Mouse (Mus musculus) kidney, adult 2 months (tissue): ENCODE measurements at regions not wholly inside any gene's neighbourhood (a gene's known extent, or its start where the extent isn't known, plus 50 kb on each side); places are given as distances from the start of the nearest gene placed in this dataset.

Experiments
- DNase-seq: peaks from one replicate; pipeline ENCODE4 v3.0.0; 2021
- H3K27ac ChIP-seq: fragments of 200-500 bp; 2 replicates; pipeline ENCODE4 v1.5.1; 2012; ENCODE audit warnings: low read depth, low read length, control low read depth, inconsistent platforms; ENCODE audit not compliant: insufficient read depth
- H3K27me3 ChIP-seq: fragments of 200-500 bp; replicated peaks from 2 replicates; pipeline ENCODE4 v1.6.1; 2012; ENCODE audit warnings: mild to moderate bottlenecking, moderate library complexity, low read length, inconsistent platforms; ENCODE audit not compliant: control insufficient read depth, insufficient read depth
- H3K36me3 ChIP-seq: fragments of 200-500 bp; 2 replicates; pipeline ENCODE4 v1.6.1; 2012; ENCODE audit warnings: mild to moderate bottlenecking, moderate library complexity, low read length, inconsistent platforms; ENCODE audit not compliant: control insufficient read depth, insufficient read depth
- H3K4me1 ChIP-seq: fragments of 200-500 bp; 2 replicates; pipeline ENCODE4 v1.6.1; 2011; ENCODE audit warnings: low read length; ENCODE audit not compliant: control insufficient read depth, insufficient read depth
- H3K4me3 ChIP-seq: fragments of 200-500 bp; 2 replicates; pipeline ENCODE4 v1.5.1; 2011; ENCODE audit warnings: mild to moderate bottlenecking, low read depth, low read length, control low read depth; ENCODE audit not compliant: insufficient read depth
- CTCF ChIP-seq: fragments of 200-500 bp; conservative IDR thresholded peaks from 2 replicates; pipeline ENCODE4 v1.5.1; 2011; ENCODE audit warnings: low read depth, mild to moderate bottlenecking, control low read depth, low read length, moderate library complexity, mixed read lengths; ENCODE audit not compliant: insufficient read depth, insufficient read length
- POLR2A ChIP-seq: fragments of 200-500 bp; IDR thresholded peaks from one replicate; pipeline ENCODE4 v1.6.1; 2011; ENCODE audit warnings: low read depth, low read length, control low read depth
- WGBS: fragments of 180-500 bp; shearing (Covaris S2); methylation state at CpG from one replicate; pipeline ENCODE4 v1.1.7; 2018; 5-methylcytosine and 5-hydroxymethylcytosine counted together

- H3K4me1 ChIP-seq = no peaks in the 10 kb centered on the region
- H3K27ac ChIP-seq = no peak overlapping the region
- no peak overlapping the region for H3K4me3 ChIP-seq
- DNase-seq = peak; percentile 27
- TF ChIP-seq CTCF (no peak), POLR2A (no peak)
- 80% methylated on average over 5 of the region's 5 CpGs for WGBS
- H3K36me3 ChIP-seq = no peaks in the 10 kb centered on the region
- H3K27me3 ChIP-seq = no peaks in the 10 kb centered on the region
Observed at GRCm38 (mm10) chr12:25330004-25330708, 233.2 kb upstream of the Id2 start.

GRCm38 (mm10) chr12:25325901-25326300 is 229.0 kb upstream of the Id2 start:
- H3K4me1 ChIP-seq = no peaks in the 10 kb centered on the region
- DNase-seq = no peak
- TF ChIP-seq POLR2A (no peak), CTCF (no peak)
- 77% methylated on average over 3 of the region's 3 CpGs for WGBS
- H3K27ac ChIP-seq = no peak overlapping the region
- no peak overlapping the region for H3K4me3 ChIP-seq
- H3K27me3 ChIP-seq = no peaks in the 10 kb centered on the region
- no peaks in the 10 kb centered on the region for H3K36me3 ChIP-seq

GRCm38 (mm10) chr12:25323171-25323570 is 226.2 kb upstream of the Id2 start:
- DNase-seq = no peak
- no peaks in the 10 kb centered on the region for H3K27me3 ChIP-seq
- WGBS = 98% methylated on average over 1 of the region's 1 CpGs
- no peaks in the 10 kb centered on the region for H3K4me1 ChIP-seq
- no peak for TF ChIP-seq POLR2A
- no peak for TF ChIP-seq CTCF
- no peak overlapping the region for H3K27ac ChIP-seq
- no peaks in the 10 kb centered on the region for H3K36me3 ChIP-seq
- H3K4me3 ChIP-seq = no peak overlapping the region

- Histone ChIP-seq H3K27me3 (no peaks in the 10 kb centered on the region), H3K4me1 (no peaks in the 10 kb centered on the region), H3K4me3 (no peak overlapping the region), H3K27ac (no peak overlapping the region), H3K36me3 (no peaks in the 10 kb centered on the region)
- WGBS = 96% methylated on average over 3 of the region's 3 CpGs
- no peak for DNase-seq
- no peak for TF ChIP-seq POLR2A
- TF ChIP-seq CTCF = no peak
Observed at GRCm38 (mm10) chr12:25320262-25320767, 223.4 kb upstream of the Id2 start.

GRCm38 (mm10) chr12:25319846-25320245 is 222.9 kb upstream of the Id2 start:
- no peaks in the 10 kb centered on the region for H3K4me1 ChIP-seq
- TF ChIP-seq POLR2A (no peak), CTCF (no peak)
- no peaks in the 10 kb centered on the region for H3K27me3 ChIP-seq
- WGBS = 95% methylated on average over 2 of the region's 2 CpGs
- H3K4me3 ChIP-seq = no peak overlapping the region
- no peak for DNase-seq
- no peak overlapping the region for H3K27ac ChIP-seq
- H3K36me3 ChIP-seq = no peaks in the 10 kb centered on the region

GRCm38 (mm10) chr12:25318072-25318671 is 221.2 kb upstream of the Id2 start:
- H3K4me3 ChIP-seq = no peak overlapping the region
- no peak overlapping the region for H3K27ac ChIP-seq
- DNase-seq = peak; percentile 33
- WGBS = 71% methylated on average over 4 of the region's 4 CpGs
- no peaks in the 10 kb centered on the region for H3K4me1 ChIP-seq
- no peaks in the 10 kb centered on the region for H3K27me3 ChIP-seq
- no peaks in the 10 kb centered on the region for H3K36me3 ChIP-seq
- no peak for TF ChIP-seq POLR2A
- TF ChIP-seq CTCF = no peak

GRCm38 (mm10) chr12:25315969-25316368 is 219.0 kb upstream of the Id2 start:
- H3K36me3 ChIP-seq = no peaks in the 10 kb centered on the region
- 94% methylated on average over 1 of the region's 1 CpGs for WGBS

More at GRCm38 (mm10) chr12:25315969-25316368, 219.0 kb upstream of the Id2 start:
- no peak for DNase-seq
- H3K4me3 ChIP-seq = no peak overlapping the region
- no peak overlapping the region for H3K27ac ChIP-seq
- TF ChIP-seq CTCF (no peak), POLR2A (no peak)
- H3K4me1 ChIP-seq = no peaks in the 10 kb centered on the region
- no peaks in the 10 kb centered on the region for H3K27me3 ChIP-seq
